14 mouse cellular contexts compared by ENCODE assay signal in genomic region chr6:128543226-128543625, GRCm38 (mm10). TPM values are rescaled to one million over a fixed set of nuclear protein-coding genes. Genes with fewer than 3 reads are reported as not detected.
A peak's percentile ranks its signal among the peaks of the same experiment; 100 is the strongest.
DNase-seq lines count a peak whose midpoint lies in the region; ATAC-seq and TF ChIP-seq lines count a peak whose summit lies in the region.
"Had no signal": no experiment of that assay in that cellular context is flagged by ENCODE, and none has a peak within 500 bp of the region (broad histone marks: within the 10 kb centered on the region; RNA-seq: fewer than 3 reads in every experiment).

No protein-coding gene starts in this region.

- ATAC-seq in intestine, embryonic 15.5 days: peak; percentile 71
- peak; percentile 51; the same call in 1 of the 2 replicates for ATAC-seq in liver, postnatal 0 days
- no peak for ATAC-seq in megakaryocyte progenitor cell, adult 5-6 weeks (replicated peaks; ENCODE audit: poor library complexity)

- peak overlapping the region; percentile 48; the same call in 1 of the 2 replicates for H3K9ac ChIP-seq in liver, adult 2 months (ENCODE audit: low read depth, low read length)
- H3K9ac ChIP-seq in intestine, embryonic 15.5 days: no peak overlapping the region
- no peak overlapping the region for H3K9ac ChIP-seq in liver, postnatal 0 days (replicated peaks)
- H3K9ac ChIP-seq: liver, embryonic 13.5 days had no signal

- 43% methylated on average over 13 of the region's 13 CpGs for WGBS in liver, adult 2 months
- 60% methylated on average over 13 of the region's 13 CpGs for WGBS in intestine, embryonic 15.5 days
- WGBS in liver, postnatal 0 days (ENCODE audit: insufficient replicate concordance): 66% methylated on average over 13 of the region's 13 CpGs

- no peaks in the 10 kb centered on the region for H3K27me3 ChIP-seq in liver, adult 2 months (ENCODE audit: control insufficient read depth, insufficient read depth, low read length)
- H3K27me3 ChIP-seq in intestine, embryonic 15.5 days (replicated peaks): no peaks in the 10 kb centered on the region
- H3K27me3 ChIP-seq in liver, postnatal 0 days (ENCODE audit: insufficient read depth, low read length): no peaks in the 10 kb centered on the region
- H3K27me3 ChIP-seq: liver, embryonic 13.5 days had no signal

- TF ChIP-seq EP300 in liver, postnatal 0 days (IDR thresholded peaks at IDR 0.05; ENCODE audit: low read depth): no peak

- H3K79me2 ChIP-seq in liver, adult 2 months (ENCODE audit: control insufficient read depth, insufficient read depth, low read length): no peaks in the 10 kb centered on the region

- TF ChIP-seq POLR2A in liver, adult 2 months (IDR thresholded peaks at IDR 0.05; ENCODE audit: extremely low read depth, insufficient read depth, low read length): no peak

- H3K4me1 ChIP-seq in liver, adult 2 months (ENCODE audit: control insufficient read depth, insufficient read depth, low read length): no peaks in the 10 kb centered on the region
- no peaks in the 10 kb centered on the region for H3K4me1 ChIP-seq in intestine, embryonic 15.5 days (replicated peaks)
- H3K4me1 ChIP-seq in liver, postnatal 0 days (ENCODE audit: insufficient read depth): no peaks in the 10 kb centered on the region
- H3K4me1 ChIP-seq: liver, embryonic 13.5 days had no signal

- TF ChIP-seq CTCF in liver, adult 2 months (IDR thresholded peaks at IDR 0.05; ENCODE audit: low read depth, low read length): no peak
- no peak for TF ChIP-seq CTCF in liver, postnatal 0 days (IDR thresholded peaks at IDR 0.05; ENCODE audit: low read depth)

- 0 out of 2 replicates have a peak overlapping the region, but pooled peaks have one; percentile 29 for H3K27ac ChIP-seq in liver, adult 2 months (replicated peaks; ENCODE audit: insufficient read depth, low read depth, low read length)
- H3K27ac ChIP-seq in intestine, embryonic 15.5 days: no peak overlapping the region
- no peak overlapping the region for H3K27ac ChIP-seq in liver, postnatal 0 days (ENCODE audit: low read depth)
- H3K27ac ChIP-seq: liver, embryonic 13.5 days had no signal

- peak overlapping the region; percentile 42 for H3K4me2 ChIP-seq in intestine, embryonic 15.5 days (replicated peaks)
- peak overlapping the region; percentile 48 for H3K4me2 ChIP-seq in liver, postnatal 0 days (ENCODE audit: low read depth, low read length)
- H3K4me2 ChIP-seq: liver, embryonic 13.5 days had no signal

- peak overlapping the region; percentile 39 for H3K4me3 ChIP-seq in liver, adult 2 months (ENCODE audit: insufficient read depth, low read depth, low read length)
- H3K4me3 ChIP-seq in intestine, embryonic 15.5 days (replicated peaks): no peak overlapping the region
- H3K4me3 ChIP-seq in liver, postnatal 0 days (ENCODE audit: low read depth, low read length): 0 out of 2 replicates have a peak overlapping the region, but pooled peaks have one; percentile 13
- H3K4me3 ChIP-seq: liver, embryonic 13.5 days had no signal

- no peaks in the 10 kb centered on the region for H3K36me3 ChIP-seq in liver, adult 2 months (ENCODE audit: control insufficient read depth, insufficient read depth, low read length)
- no peaks in the 10 kb centered on the region for H3K36me3 ChIP-seq in intestine, embryonic 15.5 days
- H3K36me3 ChIP-seq in liver, postnatal 0 days (replicated peaks; ENCODE audit: insufficient read depth, low read length): no peaks in the 10 kb centered on the region
- H3K36me3 ChIP-seq: liver, embryonic 13.5 days had no signal

- DNase-seq in liver, adult 2 months (ENCODE audit: extremely low read depth, low read depth, low spot score): peak; percentile 65
- DNase-seq in liver: no peak
- DNase-seq in liver, postnatal 0 days: peak; percentile 43
- DNase-seq in right cerebral cortex, postnatal 14 days: peak; percentile 46
- no peak for DNase-seq in ovary, postnatal 36 days (ENCODE audit: low spot score)
- no peak for DNase-seq in kidney, adult 8-10 months
- DNase-seq: kidney, adult 2 months; liver, embryonic 13.5 days had no signal

- H3K9me3 ChIP-seq in intestine, embryonic 15.5 days: no peaks in the 10 kb centered on the region
- no peaks in the 10 kb centered on the region for H3K9me3 ChIP-seq in liver, postnatal 0 days (ENCODE audit: low read length)
- H3K9me3 ChIP-seq: liver, embryonic 13.5 days had no signal

RNA-seq across cellular contexts. Expression of gene Pzp, which starts 16.7 kb away (rescaled TPM):
- total RNA-seq in liver, adult 2 months (2014; rRNA removed): 1,917 and 2,554 TPM in 2 replicates
- polyA plus RNA-seq in liver, adult 2 months (2012; rRNA removed): 1,366 and 1,553 TPM in 2 replicates
- polyA plus RNA-seq in intestine, embryonic 15.5 days (2015; fragmentation: Nextera tagmentation; extraction: Ambion mirVana): 2.0 and 3.8 TPM in 2 replicates
- polyA plus RNA-seq in liver, postnatal 0 days (2015; fragmentation: Nextera tagmentation; extraction: Ambion mirVana): 1,244 and 1,400 TPM in 2 replicates
- not detected in 2 replicates for total RNA-seq in megakaryocyte progenitor cell, adult 5-6 weeks (2015)
- not detected in 2 replicates for total RNA-seq in megakaryocyte progenitor cell, adult 5-6 weeks (2017)

RNA-seq across cellular contexts. Expression of gene A2ml1, which starts 38.2 kb away (rescaled TPM):
- 3.8 and 8.8 TPM in 2 replicates for total RNA-seq in liver, adult 2 months (2014; rRNA removed)
- 3.7 and 7.5 TPM in 2 replicates for polyA plus RNA-seq in liver, adult 2 months (2012; rRNA removed)
- 2.7 and 3.6 TPM in 2 replicates for polyA plus RNA-seq in intestine, embryonic 15.5 days (2015; fragmentation: Nextera tagmentation; extraction: Ambion mirVana)
- polyA plus RNA-seq in liver, postnatal 0 days (2015; fragmentation: Nextera tagmentation; extraction: Ambion mirVana): 29.7 and 30.6 TPM in 2 replicates
- total RNA-seq in megakaryocyte progenitor cell, adult 5-6 weeks (2015): not detected in 2 replicates
- total RNA-seq in megakaryocyte progenitor cell, adult 5-6 weeks (2017): not detected in 2 replicates
- total RNA-seq: adrenal gland, adult 18-20 months; ES-E14 had no signal
- polyA plus RNA-seq: forebrain, embryonic 11.5 days; kidney, adult 2 months; spleen, adult 2 months had no signal

Comparison
In these comparisons a context has a peak if more than half of its experiments do, and no peak if none do; other contexts are left out.
1. DNase-seq: peak in liver, adult 2 months (single experiment), liver, postnatal 0 days (single experiment) and right cerebral cortex, postnatal 14 days (single experiment); none in liver (single experiment), ovary, postnatal 36 days (single experiment) and kidney, adult 8-10 months (0 of 2).
2. RNA of gene Pzp, which starts 16.7 kb away (polyA plus RNA-seq): 1,366 to 1,553 TPM in liver, adult 2 months and 1,244 to 1,400 TPM in liver, postnatal 0 days; 2.0 to 3.8 TPM in intestine, embryonic 15.5 days; every median in the first group is over 100 times any median in the second.